Mouse (Mus musculus): Measurements from ENCODE around the gene Cachd1. TPM values are rescaled to one million over a fixed set of nuclear protein-coding genes. Genes with fewer than 3 reads are reported as not detected.

Cachd1 gene
- total RNA-seq, 1 experiment from 2014 or later = not detected

DNA sequence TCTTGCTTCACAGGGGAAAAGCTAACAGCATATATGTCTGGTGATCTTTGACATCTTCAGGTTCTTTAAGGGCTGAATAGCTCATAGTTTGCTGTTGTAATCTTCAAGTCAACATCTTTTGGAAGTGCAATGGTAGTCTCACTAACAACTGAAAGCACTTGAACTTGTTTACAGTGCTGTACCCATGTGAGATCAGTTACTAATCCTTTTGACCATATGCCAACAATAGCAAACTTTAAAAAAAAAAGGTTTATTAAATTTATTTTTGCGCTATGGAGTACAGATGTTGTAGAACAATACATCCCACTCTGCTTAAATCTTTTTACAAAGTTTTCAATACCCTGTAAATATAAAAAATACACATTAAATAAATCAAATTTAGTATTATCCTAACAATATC, 186.9 kb downstream of the Cachd1 start:
- ATAC-seq (ENCODE audit: extremely low read depth, insufficient number of reproducible peaks, low FRiP score, poor library complexity, severe bottlenecking) = no peak

DNA sequence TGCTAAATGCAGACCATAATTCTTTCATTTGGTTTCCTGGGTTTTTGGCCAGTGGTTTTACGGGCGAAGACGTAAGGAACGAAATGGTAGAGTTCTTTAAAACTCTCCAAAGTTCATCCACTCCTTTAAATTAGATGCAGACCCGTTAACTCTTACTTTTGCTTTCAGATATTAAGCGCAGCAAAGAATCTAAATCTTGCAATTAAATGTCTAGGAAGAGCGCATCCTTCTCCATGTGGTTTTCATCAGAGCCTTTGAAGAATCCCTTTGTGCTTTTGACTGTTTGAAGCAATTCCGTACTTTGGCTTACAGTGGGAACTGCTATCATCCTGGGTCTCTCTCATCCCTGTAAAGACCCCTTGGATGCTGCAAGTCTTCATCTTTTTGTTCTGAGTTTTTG, 187.3 kb downstream of the Cachd1 start:
- ATAC-seq (ENCODE audit: extremely low read depth, insufficient number of reproducible peaks, low FRiP score, poor library complexity, severe bottlenecking) = no peak

DNA sequence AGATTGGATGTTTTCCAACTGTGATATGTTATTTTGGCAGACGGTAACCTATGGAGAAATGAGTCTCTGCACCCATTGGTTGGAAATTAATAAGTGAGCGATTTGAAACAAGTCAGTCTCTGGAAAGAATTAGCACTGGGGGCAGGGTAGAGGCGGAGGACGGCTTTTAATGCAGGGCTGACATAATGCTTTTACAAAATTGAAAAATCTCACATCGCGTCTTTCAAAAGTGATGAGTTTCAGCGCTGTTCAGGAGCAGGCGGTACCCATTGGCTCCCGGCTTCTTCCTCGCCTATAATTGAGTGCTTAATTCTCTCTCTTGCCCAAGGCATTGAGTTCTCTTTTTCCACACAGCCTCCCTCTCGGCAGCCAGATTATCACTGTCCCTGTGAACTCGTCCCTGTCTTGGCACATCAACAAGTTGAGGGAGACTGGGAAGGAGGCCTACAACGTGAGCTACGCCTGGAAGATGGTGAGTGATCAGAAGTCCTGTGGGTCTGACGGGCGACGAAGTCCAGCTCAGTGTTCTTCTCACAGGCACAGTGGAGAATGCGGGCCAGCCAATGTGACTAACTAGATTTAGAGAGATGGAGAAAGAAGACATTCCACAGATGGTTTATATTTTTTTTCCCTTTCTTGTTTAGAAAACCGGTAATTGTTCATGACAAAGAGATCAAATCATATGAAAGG, 191.4 kb downstream of the Cachd1 start:
- no peak for ATAC-seq (ENCODE audit: extremely low read depth, insufficient number of reproducible peaks, low FRiP score, poor library complexity, severe bottlenecking)

DNA sequence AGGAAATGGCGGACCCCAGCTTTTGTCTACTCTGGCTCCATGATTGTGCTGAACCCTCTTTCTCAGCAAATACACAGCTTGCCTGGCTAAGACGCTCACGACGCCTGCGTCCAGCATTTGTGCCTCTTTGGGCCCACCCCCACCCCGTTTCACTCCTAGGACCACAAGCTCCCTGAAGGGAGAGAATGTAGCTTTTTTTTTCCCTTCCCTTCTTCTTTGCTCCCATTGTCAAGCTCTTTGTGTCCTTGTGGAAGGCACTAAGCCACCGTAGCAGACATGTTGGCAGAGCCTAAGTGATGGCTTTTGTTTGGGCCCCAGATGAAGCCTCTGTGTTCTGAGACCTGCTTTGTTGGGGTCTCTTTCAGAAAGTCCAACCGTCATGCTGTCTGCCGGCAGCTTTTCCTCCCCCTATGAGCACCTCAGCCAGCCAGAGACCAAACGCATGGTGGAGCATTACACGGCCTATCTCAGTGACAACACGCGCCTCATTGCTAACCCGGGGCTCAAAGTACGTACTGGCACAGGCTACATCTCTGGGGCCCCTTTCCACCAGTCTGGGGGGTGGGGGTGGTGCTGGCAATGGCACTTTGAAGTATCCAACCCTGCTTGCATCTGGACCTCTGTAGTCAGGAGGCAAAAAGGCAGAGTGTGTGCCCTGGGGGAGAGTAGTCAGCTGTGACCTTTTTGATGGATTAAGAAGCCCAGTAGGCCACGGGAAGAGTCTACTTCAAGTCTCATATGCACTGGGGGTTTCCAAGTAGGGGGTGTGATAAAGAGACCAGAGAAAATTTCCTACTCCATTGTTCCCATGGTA, 197.4 kb downstream of the Cachd1 start:
- no peak for ATAC-seq (ENCODE audit: extremely low read depth, insufficient number of reproducible peaks, low FRiP score, poor library complexity, severe bottlenecking)

DNA sequence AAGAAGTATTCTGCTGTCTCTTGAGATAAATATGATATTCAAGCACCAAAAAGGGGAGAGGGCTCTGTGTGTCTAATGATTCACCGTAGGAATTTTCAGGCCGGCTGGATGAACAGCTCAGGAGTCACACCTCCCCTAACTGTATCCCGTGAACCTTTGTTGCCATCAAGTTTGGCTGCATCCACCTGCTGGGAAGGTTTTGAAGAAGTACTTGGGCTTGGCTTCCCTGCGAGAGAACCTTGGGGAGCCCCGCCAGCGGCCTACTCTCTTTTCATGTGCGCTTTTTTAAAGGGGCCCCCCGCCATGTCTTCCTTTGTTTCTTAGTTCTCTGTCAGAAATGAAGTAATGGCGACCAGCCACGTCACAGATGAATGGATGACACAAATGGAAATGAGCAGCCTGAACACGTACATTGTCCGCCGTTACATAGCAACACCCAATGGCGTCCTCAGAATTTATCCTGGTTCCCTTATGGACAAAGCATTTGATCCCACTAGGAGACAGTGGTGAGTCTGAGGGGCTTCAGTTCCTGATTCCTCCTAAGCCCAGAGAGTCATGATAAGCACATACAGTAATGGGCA, 198.1 kb downstream of the Cachd1 start:
- ATAC-seq (ENCODE audit: extremely low read depth, insufficient number of reproducible peaks, low FRiP score, poor library complexity, severe bottlenecking) = no peak

DNA sequence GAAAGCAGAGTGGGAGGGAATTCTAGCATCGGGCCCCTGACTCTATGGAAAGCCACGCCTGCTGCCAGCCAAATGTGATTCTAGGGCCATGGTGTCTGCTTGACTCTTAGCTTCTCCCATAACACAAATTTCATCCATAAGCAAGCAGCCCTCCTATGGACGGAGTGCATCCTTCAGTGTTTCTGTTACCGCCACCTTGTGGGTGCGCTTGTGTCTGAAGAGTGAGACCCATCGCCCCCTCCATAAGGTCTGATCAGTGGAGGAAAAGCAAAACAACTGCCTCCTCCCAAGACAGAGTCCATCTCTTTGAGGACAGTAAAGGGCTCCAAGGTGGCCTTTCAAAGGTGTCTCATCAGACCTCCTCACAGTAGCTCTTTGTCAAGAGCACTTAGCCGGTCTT, 201.0 kb downstream of the Cachd1 start:
- no peak for ATAC-seq (ENCODE audit: extremely low read depth, insufficient number of reproducible peaks, low FRiP score, poor library complexity, severe bottlenecking)

DNA sequence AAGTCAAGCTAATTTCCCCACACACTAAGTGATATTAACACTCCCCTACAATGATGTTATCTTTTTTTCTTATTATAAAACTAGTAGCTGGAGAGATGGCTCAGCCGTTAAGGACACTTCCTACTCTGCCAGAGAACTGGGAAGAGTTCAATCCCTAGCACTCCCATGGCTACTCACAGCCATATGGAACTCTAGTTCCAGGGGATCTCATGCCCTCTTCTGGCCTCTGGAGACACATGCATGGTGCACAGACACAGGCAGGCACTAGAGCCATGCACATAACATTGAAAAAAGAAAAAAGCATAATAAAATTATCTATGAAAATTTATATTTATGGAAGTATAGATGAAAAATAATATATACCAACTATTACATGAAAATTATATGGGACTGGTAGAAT, 210.7 kb downstream of the Cachd1 start:
- ATAC-seq (ENCODE audit: extremely low read depth, insufficient number of reproducible peaks, low FRiP score, poor library complexity, severe bottlenecking) = no peak

DNA sequence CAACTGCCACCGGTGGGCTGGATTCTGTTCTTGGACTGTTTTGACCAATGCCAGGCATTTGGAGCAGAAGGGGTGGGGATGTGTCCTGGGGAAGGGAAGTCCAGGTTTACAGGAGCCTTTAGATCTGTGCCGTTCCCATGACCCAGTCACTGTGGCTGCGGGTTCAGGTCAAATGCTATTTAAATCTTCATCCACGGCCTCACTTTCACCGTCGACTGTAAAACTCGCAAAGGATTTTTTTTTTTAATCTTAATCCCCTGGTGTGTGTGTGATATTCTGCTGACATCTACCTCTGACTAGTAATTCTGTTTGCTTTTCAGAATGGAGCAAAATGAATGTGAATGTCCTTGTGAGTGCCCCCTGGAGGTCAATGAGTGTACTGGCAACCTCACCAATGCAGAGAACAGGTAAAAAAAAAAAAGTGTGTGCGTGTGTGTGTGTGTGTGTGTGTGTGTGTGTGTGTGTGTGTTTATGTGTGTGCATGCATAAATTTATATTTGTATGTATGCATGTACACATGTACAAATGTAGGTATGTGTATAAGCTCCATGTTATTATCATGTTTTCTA, 211.8 kb downstream of the Cachd1 start:
- no peak for ATAC-seq (ENCODE audit: extremely low read depth, insufficient number of reproducible peaks, low FRiP score, poor library complexity, severe bottlenecking)

DNA sequence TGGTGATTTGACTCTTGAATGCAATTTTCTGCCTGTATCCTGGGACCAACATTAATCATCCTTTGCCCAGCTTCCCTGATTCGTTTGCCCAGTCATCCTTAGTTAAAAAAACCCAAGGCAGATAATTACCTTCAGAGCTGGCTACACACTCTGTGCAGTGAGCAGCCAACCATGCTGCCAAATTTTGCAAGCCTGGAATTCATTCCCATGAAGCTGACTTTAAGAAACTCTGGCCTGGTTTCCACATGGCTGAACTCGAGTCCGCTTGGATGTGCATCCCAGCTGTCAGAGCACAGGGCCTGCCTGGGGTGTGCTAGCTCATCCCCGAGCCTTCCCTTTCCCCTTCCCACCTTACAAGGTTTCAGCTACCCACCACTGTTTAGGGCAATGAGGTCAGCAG, 214.5 kb downstream of the Cachd1 start:
- ATAC-seq (ENCODE audit: extremely low read depth, insufficient number of reproducible peaks, low FRiP score, poor library complexity, severe bottlenecking) = no peak

DNA sequence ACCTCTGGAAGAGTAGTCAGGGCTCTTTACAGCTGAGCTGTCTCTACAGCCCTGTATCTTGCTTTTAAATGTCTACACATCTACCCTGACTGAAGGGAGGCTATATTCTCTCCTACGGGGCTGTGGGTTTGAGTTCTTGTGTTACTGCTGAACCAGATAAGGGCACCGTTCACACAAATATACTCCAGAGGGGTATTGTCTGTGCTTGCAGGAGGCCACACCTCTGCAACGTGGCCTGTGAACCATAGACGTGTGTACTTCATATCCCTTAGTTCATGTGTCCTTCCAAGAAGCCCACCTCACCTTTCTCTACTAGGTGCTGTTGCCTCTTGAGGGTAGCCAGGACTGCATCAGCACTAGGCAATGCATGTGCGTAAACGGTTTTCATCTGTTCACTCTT, 215.6 kb downstream of the Cachd1 start:
- ATAC-seq (ENCODE audit: extremely low read depth, insufficient number of reproducible peaks, low FRiP score, poor library complexity, severe bottlenecking) = no peak

DNA sequence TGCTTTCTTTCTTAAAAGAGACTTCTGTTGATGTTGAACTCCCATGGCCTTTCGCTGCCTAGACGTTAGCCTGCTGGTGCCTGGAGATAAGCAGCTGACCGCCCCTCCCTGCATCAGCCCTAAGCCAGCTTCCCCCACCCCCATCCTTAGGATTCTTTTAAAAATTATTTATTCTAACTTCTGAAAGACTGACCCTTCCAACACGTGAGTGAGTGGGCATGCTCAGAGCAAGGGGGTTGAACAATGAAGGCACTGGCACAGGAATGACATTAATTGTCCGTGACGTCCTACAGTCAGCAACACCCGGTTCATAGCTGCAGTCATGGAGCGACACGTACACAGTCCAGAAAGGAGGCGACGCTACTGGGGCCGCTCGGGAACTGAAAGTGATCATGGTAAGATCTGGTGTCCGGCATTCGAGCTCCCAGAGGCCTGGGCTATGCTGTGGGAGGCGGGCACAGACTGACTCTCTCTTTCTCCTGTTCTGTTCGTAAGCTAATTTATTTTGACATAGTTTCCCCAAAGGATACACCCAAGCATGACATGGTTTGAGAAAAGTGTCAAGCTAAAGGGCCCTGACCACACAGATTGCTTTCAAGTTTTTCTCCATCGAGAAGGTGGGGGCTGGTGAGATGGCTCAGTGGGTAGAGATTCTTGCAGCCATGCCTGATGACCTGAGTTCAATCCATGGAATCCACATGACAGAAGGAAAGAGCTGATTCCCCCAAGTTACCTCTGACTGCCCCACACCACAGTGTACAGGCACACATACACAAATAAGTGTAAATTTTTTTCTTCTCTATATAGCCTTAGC, 218.2 kb downstream of the Cachd1 start:
- no peak for ATAC-seq (ENCODE audit: extremely low read depth, insufficient number of reproducible peaks, low FRiP score, poor library complexity, severe bottlenecking)

DNA sequence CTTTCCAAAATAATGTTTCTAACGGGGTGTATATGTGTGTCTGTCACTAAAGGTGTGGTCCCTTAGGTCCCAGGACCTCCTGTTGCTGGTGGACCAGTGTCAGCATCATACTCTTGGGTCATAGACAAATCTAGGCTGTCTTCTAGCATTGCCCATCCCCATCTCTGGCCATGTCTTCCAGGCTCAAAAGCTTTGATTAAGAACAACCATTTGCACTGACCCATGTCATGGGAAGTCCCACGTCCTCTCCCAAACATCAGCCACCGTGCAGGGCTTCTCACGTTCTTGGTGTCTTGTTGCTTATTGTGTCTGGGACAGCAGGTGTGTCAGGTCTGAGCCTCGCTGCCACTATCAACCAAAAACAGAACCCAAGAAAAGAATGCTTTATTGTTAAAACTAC, 219.1 kb downstream of the Cachd1 start:
- ATAC-seq (ENCODE audit: extremely low read depth, insufficient number of reproducible peaks, low FRiP score, poor library complexity, severe bottlenecking) = no peak

DNA sequence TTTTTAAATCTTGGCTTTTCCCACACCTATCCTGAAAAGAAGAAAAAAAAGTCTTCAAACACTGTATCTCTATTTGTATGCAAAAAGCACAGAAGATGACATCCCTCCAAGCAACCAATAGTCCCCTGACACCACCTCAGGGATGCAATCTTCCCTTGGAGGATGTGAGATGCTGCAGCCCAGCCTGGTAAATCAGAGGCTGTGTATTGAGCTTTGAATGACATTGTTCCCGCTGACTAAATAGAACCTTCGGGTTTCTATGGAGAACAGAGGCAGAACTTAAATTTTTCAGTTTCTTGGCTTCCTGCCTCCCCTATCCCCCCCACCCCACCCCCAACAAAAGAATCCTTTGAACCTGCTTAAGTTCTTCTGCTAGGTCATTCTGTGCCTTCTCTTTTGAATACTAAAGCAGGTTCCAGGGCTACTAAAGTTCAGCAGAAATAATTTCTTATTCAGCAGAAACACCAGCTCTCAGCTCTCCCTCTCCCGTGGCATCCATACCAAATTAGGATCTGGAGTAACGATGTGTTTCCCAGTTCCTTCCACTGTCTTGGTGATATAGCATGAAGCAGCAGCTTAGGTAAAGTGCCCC, 219.7 kb downstream of the Cachd1 start:
- no peak for ATAC-seq (ENCODE audit: extremely low read depth, insufficient number of reproducible peaks, low FRiP score, poor library complexity, severe bottlenecking)

DNA sequence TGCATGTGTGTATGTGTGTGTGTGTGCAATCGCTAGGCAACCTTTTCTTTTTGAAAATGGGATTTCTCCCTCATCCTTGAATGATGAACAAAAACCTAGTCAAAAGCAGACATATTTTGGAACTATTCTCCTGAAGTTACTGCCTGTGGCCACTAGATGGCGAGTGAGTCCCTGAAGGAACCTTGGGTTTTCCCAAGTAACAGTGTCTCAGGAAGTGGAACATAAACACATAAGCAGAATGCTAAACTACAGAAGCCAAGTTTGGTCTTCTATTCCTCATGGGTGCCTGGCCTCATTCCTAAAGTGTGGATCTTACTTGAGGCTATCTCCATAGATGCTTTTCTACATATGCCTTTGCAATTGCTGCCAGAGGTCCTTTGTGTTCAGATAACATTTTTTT, 221.7 kb downstream of the Cachd1 start:
- no peak for ATAC-seq (ENCODE audit: extremely low read depth, insufficient number of reproducible peaks, low FRiP score, poor library complexity, severe bottlenecking)

DNA sequence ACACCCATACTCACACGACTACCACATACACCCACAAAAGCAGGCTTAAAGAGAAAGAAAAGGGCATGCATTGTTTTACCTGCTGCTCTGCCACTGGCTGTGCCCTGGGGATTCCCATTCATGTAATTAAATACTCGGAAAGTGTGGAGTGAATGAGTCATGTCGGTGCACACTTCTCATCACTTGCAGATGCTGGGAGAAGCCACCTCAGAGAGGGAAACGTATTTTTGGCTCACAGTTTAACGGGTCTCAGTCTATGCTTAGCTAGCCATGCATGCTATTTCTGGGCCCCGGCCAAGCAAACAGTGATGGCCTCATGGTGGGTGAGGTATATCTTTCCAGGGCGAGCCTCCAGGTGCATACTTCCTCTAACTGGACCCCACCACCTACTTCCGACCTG, 222.4 kb downstream of the Cachd1 start:
- no peak for ATAC-seq (ENCODE audit: extremely low read depth, insufficient number of reproducible peaks, low FRiP score, poor library complexity, severe bottlenecking)

DNA sequence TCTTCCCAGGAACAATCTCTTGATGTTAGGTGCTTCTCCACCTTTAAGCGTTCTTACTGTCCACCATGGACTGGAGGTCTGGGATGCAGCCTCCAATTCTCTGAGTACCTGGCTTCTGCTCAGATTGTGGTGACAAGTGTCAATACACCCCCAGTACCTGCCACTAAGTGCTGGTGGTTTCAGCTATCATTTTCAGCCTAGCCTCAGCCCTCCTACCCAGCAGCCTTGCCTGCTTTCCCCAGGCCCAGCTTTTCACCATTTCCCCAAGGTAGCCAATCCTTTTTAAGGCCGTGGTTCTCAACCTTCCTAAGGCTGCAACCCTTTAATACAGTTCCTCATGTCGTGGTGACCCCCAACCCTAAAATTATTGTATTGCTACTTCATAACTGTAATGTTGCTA, 224.1 kb downstream of the Cachd1 start:
- ATAC-seq (ENCODE audit: extremely low read depth, insufficient number of reproducible peaks, low FRiP score, poor library complexity, severe bottlenecking) = no peak

DNA sequence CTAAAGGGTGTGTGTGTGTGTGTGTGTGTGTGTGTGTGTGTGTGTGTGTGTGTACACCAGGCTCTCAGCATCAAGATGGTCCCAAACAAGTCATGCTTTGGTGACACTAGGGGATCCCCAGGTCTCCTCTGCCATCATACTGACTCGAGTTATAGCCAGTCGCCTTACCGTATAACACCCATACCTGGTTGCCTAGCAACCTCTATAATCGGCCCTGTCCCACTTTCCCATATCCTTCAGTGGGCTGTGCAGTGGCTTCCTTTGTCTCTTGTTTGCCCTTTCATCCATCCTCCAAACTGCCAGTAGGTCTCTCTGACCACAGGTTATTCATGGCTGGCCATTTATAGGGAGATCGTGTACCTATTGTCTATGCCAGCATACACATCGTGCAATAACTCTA, 224.6 kb downstream of the Cachd1 start:
- no peak for ATAC-seq (ENCODE audit: extremely low read depth, insufficient number of reproducible peaks, low FRiP score, poor library complexity, severe bottlenecking)

DNA sequence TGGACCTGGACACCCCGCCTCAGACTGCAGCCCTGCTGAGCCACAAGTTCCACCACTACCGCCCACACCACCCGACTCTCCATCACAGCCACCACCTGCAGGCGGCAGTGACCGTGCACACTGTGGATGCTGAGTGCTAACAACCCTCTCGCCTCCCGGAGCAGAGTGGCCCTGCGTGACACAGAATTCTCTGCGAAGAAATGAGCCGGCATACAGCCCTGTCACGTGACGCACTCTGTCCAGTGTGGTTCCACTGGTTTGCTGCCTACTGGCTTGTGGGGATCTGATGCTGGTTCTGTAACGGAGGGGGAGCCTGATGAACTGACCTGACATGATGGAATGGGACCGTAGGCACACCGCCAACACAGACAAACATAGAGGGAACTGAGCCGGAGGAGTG, 226.5 kb downstream of the Cachd1 start:
- no peak for ATAC-seq (ENCODE audit: extremely low read depth, insufficient number of reproducible peaks, low FRiP score, poor library complexity, severe bottlenecking)

DNA sequence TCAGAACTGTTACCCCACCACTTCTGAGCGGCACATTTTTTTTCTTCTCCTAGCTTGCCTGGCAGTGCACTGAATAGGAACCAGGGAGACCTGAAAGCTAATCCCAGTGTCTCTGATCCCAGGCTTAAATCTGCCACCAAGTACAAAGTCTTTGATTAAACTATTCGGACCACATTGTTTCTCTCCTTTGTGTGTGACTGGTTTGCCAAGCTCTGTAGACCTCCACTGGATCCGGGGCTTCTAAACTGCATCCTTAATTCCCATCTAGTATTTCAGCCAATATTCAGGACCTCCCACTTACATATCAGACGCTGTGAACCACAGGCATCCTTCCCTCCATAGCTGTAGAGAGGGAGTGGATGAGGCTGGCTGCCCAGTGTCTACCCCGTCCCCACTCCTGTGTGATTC, 231.9 kb downstream of the Cachd1 start:
- no peak for ATAC-seq (ENCODE audit: extremely low read depth, insufficient number of reproducible peaks, low FRiP score, poor library complexity, severe bottlenecking)

Measured in neutrophil, adult 5-6 weeks (primary cell).